Mouse (Mus musculus) hindbrain, embryonic 12.5 days (tissue): Measurements from ENCODE around the gene Hspa12a. TPM values are rescaled to one million over a fixed set of nuclear protein-coding genes. Genes with fewer than 3 reads are reported as not detected.

Experiments
- ATAC-seq: fragments of 200-750 bp; cut with Nextera tagmentation; 2 replicates; pipeline ENCODE4 v1.8.0; 2017; ENCODE audit warnings: moderate TSS enrichment; ENCODE audit not compliant: low FRiP score
- H3K27ac ChIP-seq: fragments of 300-500 bp; sonication (generic); 2 replicates; pipeline ENCODE4 v1.5.1; 2016; ENCODE audit warnings: mild to moderate bottlenecking
- H3K27me3 ChIP-seq: fragments of 300-500 bp; sonication (generic); 2 replicates; pipeline ENCODE4 v1.6.1; 2016; ENCODE audit warnings: mild to moderate bottlenecking
- H3K36me3 ChIP-seq: fragments of 300-500 bp; sonication (generic); 2 replicates; pipeline ENCODE4 v1.6.1; 2016; ENCODE audit warnings: mild to moderate bottlenecking
- H3K4me1 ChIP-seq: fragments of 300-500 bp; sonication (generic); 2 replicates; pipeline ENCODE4 v1.6.1; 2016
- H3K4me2 ChIP-seq: fragments of 300-500 bp; sonication (generic); replicated peaks from 2 replicates; pipeline ENCODE4 v1.6.1; 2016; ENCODE audit warnings: mild to moderate bottlenecking
- H3K4me3 ChIP-seq: fragments of 300-500 bp; sonication (generic); 2 replicates; pipeline ENCODE4 v1.5.1; 2016; ENCODE audit warnings: mild to moderate bottlenecking
- H3K9ac ChIP-seq: fragments of 300-500 bp; sonication (generic); 2 replicates; pipeline ENCODE4 v1.6.1; 2016; ENCODE audit warnings: mild to moderate bottlenecking, moderate library complexity
- H3K9me3 ChIP-seq: fragments of 300-500 bp; sonication (generic); replicated peaks from 2 replicates; pipeline ENCODE4 v1.6.1; 2016; ENCODE audit warnings: mild to moderate bottlenecking
- WGBS: fragments of 180-500 bp; shearing (Covaris S2); methylation state at CpG from one replicate; pipeline ENCODE4 v1.1.7; 2016; 5-methylcytosine and 5-hydroxymethylcytosine counted together
- polyA plus RNA-seq: library from polyadenylated mRNA; unstranded; fragments of >200 nt; fragmentation: Nextera tagmentation; extraction: Ambion mirVana; gene quantifications from 2 replicates; pipeline ENCODE4 v1.2.1, GENCODE M21; 2016

Hspa12a gene
- polyA plus RNA-seq, 1 experiment from 2014 or later = 42.9 TPM

GRCm38 (mm10) chr19:58952236-58952635 is 8.8 kb upstream of the Hspa12a start:
- Histone ChIP-seq H3K4me3 (no peak overlapping the region), H3K4me1 (no peaks in the 10 kb centered on the region), H3K9ac (no peak overlapping the region), H3K27ac (no peak overlapping the region), H3K4me2 (no peak overlapping the region), H3K27me3 (peaks cover 51% of the 10 kb centered on the region), H3K9me3 (no peaks in the 10 kb centered on the region), H3K36me3 (no peaks in the 10 kb centered on the region)
- no peak for ATAC-seq
- 78% methylated on average over 10 of the region's 13 CpGs for WGBS

- H3K27me3 ChIP-seq = peaks cover 53% of the 10 kb centered on the region
- no peak for ATAC-seq
These were observed 8.1 kb upstream of the Hspa12a start for GRCm38 (mm10) chr19:58951521-58951920.

GRCm38 (mm10) chr19:58945959-58946358 is 2.5 kb upstream of the Hspa12a start:
- no peak overlapping the region for H3K4me2 ChIP-seq
- no peak for ATAC-seq
- H3K36me3 ChIP-seq = no peaks in the 10 kb centered on the region
- H3K9me3 ChIP-seq = no peaks in the 10 kb centered on the region
- no peak overlapping the region for H3K9ac ChIP-seq
- H3K27ac ChIP-seq = no peak overlapping the region
- no peak overlapping the region for H3K4me3 ChIP-seq
- peaks cover 12% of the 10 kb centered on the region for H3K4me1 ChIP-seq
- peaks cover 35% of the 10 kb centered on the region for H3K27me3 ChIP-seq
- WGBS = 86% methylated on average over 7 of the region's 7 CpGs

More at GRCm38 (mm10) chr19:58951521-58951920, 8.1 kb upstream of the Hspa12a start:
- Histone ChIP-seq H3K4me2 (no peak overlapping the region), H3K27ac (no peak overlapping the region), H3K36me3 (no peaks in the 10 kb centered on the region), H3K4me1 (no peaks in the 10 kb centered on the region), H3K9ac (no peak overlapping the region), H3K9me3 (no peaks in the 10 kb centered on the region), H3K4me3 (no peak overlapping the region)
- 89% methylated on average over 3 of the region's 3 CpGs for WGBS

- Histone ChIP-seq H3K9ac (no peak overlapping the region), H3K4me3 (no peak overlapping the region), H3K36me3 (no peaks in the 10 kb centered on the region), H3K9me3 (no peaks in the 10 kb centered on the region), H3K27ac (no peak overlapping the region), H3K27me3 (peaks cover 83% of the 10 kb centered on the region), H3K4me2 (no peak overlapping the region), H3K4me1 (peaks cover 21% of the 10 kb centered on the region)
- ATAC-seq = no peak
- WGBS = 7% methylated on average over 4 of the region's 4 CpGs
These were observed 10.4 kb downstream of the Hspa12a start for GRCm38 (mm10) chr19:58933062-58933461.

- Histone ChIP-seq H3K4me2 (peak overlapping the region; percentile 1; the same call in 1 of the 2 replicates), H3K9ac (peak overlapping the region; percentile 13; the same call in 1 of the 2 replicates), H3K4me1 (peaks cover 16% of the 10 kb centered on the region), H3K36me3 (no peaks in the 10 kb centered on the region), H3K27me3 (peaks cover 88% of the 10 kb centered on the region), H3K9me3 (no peaks in the 10 kb centered on the region), H3K4me3 (no peak overlapping the region), H3K27ac (no peak overlapping the region)
- ATAC-seq = no peak
- WGBS = 11% methylated on average over 16 of the region's 16 CpGs
These were observed 12.2 kb downstream of the Hspa12a start for GRCm38 (mm10) chr19:58931081-58931800.

- Histone ChIP-seq H3K9ac (no peak overlapping the region), H3K4me2 (peak overlapping the region; percentile 26), H3K27me3 (peaks cover 62% of the 10 kb centered on the region), H3K4me1 (0 out of 2 replicates have a peak, but pooled peaks cover 2% of the 10 kb centered on the region), H3K36me3 (no peaks in the 10 kb centered on the region), H3K4me3 (no peak overlapping the region), H3K27ac (no peak overlapping the region), H3K9me3 (no peaks in the 10 kb centered on the region)
- 18% methylated on average over 7 of the region's 7 CpGs for WGBS
- no peak for ATAC-seq
These were observed 24.3 kb downstream of the Hspa12a start for GRCm38 (mm10) chr19:58919148-58919547.

GRCm38 (mm10) chr19:58918597-58918996 is 24.9 kb downstream of the Hspa12a start:
- H3K9me3 ChIP-seq = no peaks in the 10 kb centered on the region
- no peak overlapping the region for H3K27ac ChIP-seq
- H3K27me3 ChIP-seq = peaks cover 65% of the 10 kb centered on the region
- no peak overlapping the region for H3K4me3 ChIP-seq
- no peak overlapping the region for H3K9ac ChIP-seq
- ATAC-seq = no peak
- no peaks in the 10 kb centered on the region for H3K36me3 ChIP-seq
- 16% methylated on average over 11 of the region's 11 CpGs for WGBS
- H3K4me2 ChIP-seq = peak overlapping the region; percentile 26
- 0 out of 2 replicates have a peak, but pooled peaks cover 2% of the 10 kb centered on the region for H3K4me1 ChIP-seq

GRCm38 (mm10) chr19:58913301-58913700 is 30.2 kb downstream of the Hspa12a start:
- Histone ChIP-seq H3K4me2 (no peak overlapping the region), H3K9me3 (no peaks in the 10 kb centered on the region), H3K4me1 (0 out of 2 replicates have a peak, but pooled peaks cover 2% of the 10 kb centered on the region), H3K27me3 (peaks cover 52% of the 10 kb centered on the region), H3K4me3 (no peak overlapping the region), H3K9ac (no peak overlapping the region), H3K36me3 (no peaks in the 10 kb centered on the region), H3K27ac (no peak overlapping the region)
- no peak for ATAC-seq
- WGBS = 84% methylated on average over 6 of the region's 6 CpGs

GRCm38 (mm10) chr19:58911386-58911785 is 32.1 kb downstream of the Hspa12a start:
- Histone ChIP-seq H3K27ac (no peak overlapping the region), H3K27me3 (peaks cover 45% of the 10 kb centered on the region), H3K4me3 (peak overlapping the region; percentile 38), H3K4me2 (peak overlapping the region; percentile 52), H3K36me3 (no peaks in the 10 kb centered on the region), H3K9ac (peak overlapping the region; percentile 54; the same call in 1 of the 2 replicates), H3K4me1 (0 out of 2 replicates have a peak, but pooled peaks cover 2% of the 10 kb centered on the region), H3K9me3 (no peaks in the 10 kb centered on the region)
- peak; percentile 64 for ATAC-seq
- 12% methylated on average over 9 of the region's 9 CpGs for WGBS

GRCm38 (mm10) chr19:58910941-58911368 is 32.5 kb downstream of the Hspa12a start:
- Histone ChIP-seq H3K9ac (peak overlapping the region; percentile 54), H3K9me3 (no peaks in the 10 kb centered on the region), H3K36me3 (no peaks in the 10 kb centered on the region), H3K4me1 (0 out of 2 replicates have a peak, but pooled peaks cover 2% of the 10 kb centered on the region), H3K4me2 (peak overlapping the region; percentile 52), H3K27ac (no peak overlapping the region), H3K27me3 (peaks cover 46% of the 10 kb centered on the region), H3K4me3 (peak overlapping the region; percentile 38)
- ATAC-seq = peak; percentile 75
- 3% methylated on average over 11 of the region's 11 CpGs for WGBS

GRCm38 (mm10) chr19:58908018-58908417 is 35.4 kb downstream of the Hspa12a start:
- Histone ChIP-seq H3K4me1 (0 out of 2 replicates have a peak, but pooled peaks cover 2% of the 10 kb centered on the region), H3K4me3 (no peak overlapping the region), H3K36me3 (no peaks in the 10 kb centered on the region), H3K9ac (no peak overlapping the region), H3K4me2 (no peak overlapping the region), H3K9me3 (no peaks in the 10 kb centered on the region), H3K27me3 (peaks cover 36% of the 10 kb centered on the region), H3K27ac (no peak overlapping the region)
- WGBS = 83% methylated on average over 10 of the region's 10 CpGs
- no peak for ATAC-seq

- Histone ChIP-seq H3K9me3 (no peaks in the 10 kb centered on the region), H3K36me3 (no peaks in the 10 kb centered on the region), H3K4me1 (0 out of 2 replicates have a peak, but pooled peaks cover 2% of the 10 kb centered on the region), H3K27me3 (peaks cover 27% of the 10 kb centered on the region), H3K4me2 (no peak overlapping the region), H3K27ac (no peak overlapping the region), H3K4me3 (no peak overlapping the region), H3K9ac (no peak overlapping the region)
- no peak for ATAC-seq
- 52% methylated on average over 9 of the region's 9 CpGs for WGBS
These were observed 36.8 kb downstream of the Hspa12a start for GRCm38 (mm10) chr19:58906685-58907084.
